Mouse (Mus musculus) large intestine, adult 2 months (tissue): ENCODE results near the gene Spam1. TPM values are rescaled to one million over a fixed set of nuclear protein-coding genes. Genes with fewer than 3 reads are reported as not detected.

Experiments used
- DNase-seq: peaks from one replicate; pipeline ENCODE4 v3.0.0-alpha.2; 2012; ENCODE audit warnings: low read depth, low spot score
- WGBS: fragments of 180-500 bp; shearing (Covaris S2); methylation state at CpG from one replicate; pipeline ENCODE4 v1.1.7; 2018; 5-methylcytosine and 5-hydroxymethylcytosine counted together
- polyA plus RNA-seq: library from polyadenylated mRNA; depleted of rRNA; stranded (reverse); fragments of >200 nt; gene quantifications from 2 replicates; pipeline ENCODE4 v1.2.3, GENCODE M21; 2012; rRNA removed

Spam1 gene
- polyA plus RNA-seq, result not detected in 2 replicates

DNA sequence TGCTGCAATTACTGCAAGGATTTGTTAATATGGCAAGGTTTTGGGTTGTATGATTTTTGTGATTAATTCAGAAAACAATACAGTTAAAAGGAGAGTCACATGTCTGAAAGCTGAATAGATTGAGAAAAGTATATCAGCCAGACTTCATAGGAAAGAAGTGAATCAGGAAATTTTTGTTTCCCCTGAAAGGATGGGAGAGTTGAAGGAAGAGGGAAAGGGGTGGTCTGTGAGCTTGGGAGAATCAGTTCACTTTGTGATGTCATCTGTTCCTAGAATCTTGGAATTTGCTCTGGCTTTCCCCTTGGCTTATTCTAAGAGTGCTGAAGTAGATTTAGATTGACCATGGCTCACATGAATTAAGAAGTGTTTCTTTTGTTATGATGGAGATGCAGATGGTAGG is at the start of gene Spam1:
Gene Spam1, plus strand, starts transcription at position 301 of the 400 bp plus-strand sequence.
- DNase-seq, result no peak

GRCm38 (mm10) chr6:24748029-24748428 is 43.0 kb upstream of the Spam1 start, which contains the start of gene Hyal4:
Gene Hyal4 (plus strand): TSS chr6:24748329.
- no peak for DNase-seq
- 71% methylated on average over 4 of the region's 4 CpGs for WGBS

- WGBS, result 44% methylated on average over 3 of the region's 3 CpGs
- DNase-seq, result peak; percentile 36
These were observed 31.7 kb upstream of the Spam1 start for GRCm38 (mm10) chr6:24759281-24759680.

DNA sequence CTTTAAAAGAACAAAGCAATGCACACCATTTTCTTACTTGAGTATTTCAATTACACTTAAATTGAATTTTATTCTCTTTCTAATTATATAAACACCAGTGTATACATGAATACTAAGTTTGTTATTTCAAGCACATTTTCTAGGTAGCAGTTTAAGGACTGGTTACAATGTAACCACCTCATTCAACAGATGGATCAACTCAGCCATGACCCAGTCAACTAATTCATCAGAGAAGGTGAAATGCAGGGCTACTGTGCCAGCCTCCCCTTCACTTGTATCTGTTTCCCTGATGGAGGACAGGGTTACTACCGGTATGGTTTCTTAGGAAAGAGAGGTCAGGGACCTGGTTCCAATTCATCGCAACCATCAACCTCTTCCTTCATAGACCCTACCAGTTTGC is 24.7 kb upstream of the Spam1 start:
- DNase-seq, result no peak
- WGBS, result 81% methylated on average over 2 of the region's 2 CpGs

DNA sequence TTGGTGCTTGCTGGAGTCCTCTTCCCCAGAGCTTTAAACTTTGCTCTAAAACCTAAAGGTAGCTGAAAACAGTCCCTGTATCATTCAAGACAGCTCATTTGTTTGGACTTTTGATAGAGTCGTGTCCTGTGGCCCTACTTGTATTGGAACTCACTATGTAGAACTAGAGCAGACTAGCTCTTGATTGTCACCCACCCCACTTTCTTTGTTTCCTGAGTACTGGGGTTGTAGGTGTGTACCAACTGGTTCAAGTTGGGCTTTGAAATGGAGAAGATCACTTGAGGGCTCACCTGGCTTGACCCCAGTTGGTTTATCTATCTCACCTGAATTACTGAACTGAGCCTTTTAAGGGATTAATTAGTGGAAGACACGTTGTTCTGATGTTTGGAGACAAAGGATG is 11.8 kb upstream of the Spam1 start:
- 46% methylated on average over 2 of the region's 2 CpGs for WGBS
- no peak for DNase-seq

DNA sequence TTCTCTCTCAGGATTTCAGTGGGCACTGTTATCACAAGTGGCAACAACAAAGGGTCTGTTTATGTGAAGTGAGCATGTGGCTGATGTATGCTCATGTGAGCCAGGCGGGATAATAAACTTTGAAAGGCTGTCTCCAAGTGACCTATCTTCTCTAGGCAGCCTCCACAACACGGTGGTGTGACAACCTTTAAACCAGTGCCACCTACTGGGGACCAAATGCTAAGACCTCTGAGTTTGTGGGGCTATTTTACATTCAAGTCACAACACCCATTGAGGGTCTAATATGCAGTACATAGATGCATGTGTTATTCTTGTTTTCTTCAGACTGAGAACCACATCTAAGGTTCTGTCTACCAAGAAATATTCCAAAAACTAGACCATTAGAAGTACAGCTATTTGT is 31.1 kb downstream of the Spam1 start:
- no peak for DNase-seq
- 35% methylated on average over 2 of the region's 2 CpGs for WGBS

Other genes with a start within 250 kb of the Spam1 start
- not detected in 2 replicates for gene Lmod2, start 193.4 kb upstream of the Spam1 start, polyA plus RNA-seq
- gene Wasl, start 126.2 kb upstream of the Spam1 start, polyA plus RNA-seq, result 16.9 and 45.3 TPM in 2 replicates
- not detected in 2 replicates for gene Hyal6, start 57.9 kb upstream of the Spam1 start, polyA plus RNA-seq
- not detected in 2 replicates for gene Hyal4, start 42.9 kb upstream of the Spam1 start, polyA plus RNA-seq
- not detected in 2 replicates for gene Hyal5, start 66.8 kb downstream of the Spam1 start, polyA plus RNA-seq
- gene Tmem229a, start 165.1 kb downstream of the Spam1 start, polyA plus RNA-seq, result 0.24 and 0.36 TPM in 2 replicates